Mouse (Mus musculus): ENCODE results near the gene Sh3kbp1. TPM values are rescaled to one million over a fixed set of nuclear protein-coding genes. Genes with fewer than 3 reads are reported as not detected.
A peak's percentile ranks its signal among the peaks of the same experiment; 100 is the strongest.
"Not testable (repeated sequence)": the region's sequence is repeated elsewhere in the genome, so short reads cannot be mapped to it uniquely, and the experiment has no call there.

Sh3kbp1 gene
- total RNA-seq (2021) = 10 to 100 TPM; 26.3 to 34.1 TPM
- long read RNA-seq, experiment 1, full-length matches to known transcripts = 22 of 34 reads
- long read RNA-seq, experiment 1, partial matches to known transcripts = 2 of 34 reads
- long read RNA-seq, experiment 1, other reads (novel, unspliced or antisense) = 10 of 34 reads
- long read RNA-seq, experiment 2, full-length matches to known transcripts = 14 of 22 reads
- long read RNA-seq, experiment 2, partial matches to known transcripts = 4 of 22 reads
- long read RNA-seq, experiment 2, other reads (novel, unspliced or antisense) = 4 of 22 reads

DNA sequence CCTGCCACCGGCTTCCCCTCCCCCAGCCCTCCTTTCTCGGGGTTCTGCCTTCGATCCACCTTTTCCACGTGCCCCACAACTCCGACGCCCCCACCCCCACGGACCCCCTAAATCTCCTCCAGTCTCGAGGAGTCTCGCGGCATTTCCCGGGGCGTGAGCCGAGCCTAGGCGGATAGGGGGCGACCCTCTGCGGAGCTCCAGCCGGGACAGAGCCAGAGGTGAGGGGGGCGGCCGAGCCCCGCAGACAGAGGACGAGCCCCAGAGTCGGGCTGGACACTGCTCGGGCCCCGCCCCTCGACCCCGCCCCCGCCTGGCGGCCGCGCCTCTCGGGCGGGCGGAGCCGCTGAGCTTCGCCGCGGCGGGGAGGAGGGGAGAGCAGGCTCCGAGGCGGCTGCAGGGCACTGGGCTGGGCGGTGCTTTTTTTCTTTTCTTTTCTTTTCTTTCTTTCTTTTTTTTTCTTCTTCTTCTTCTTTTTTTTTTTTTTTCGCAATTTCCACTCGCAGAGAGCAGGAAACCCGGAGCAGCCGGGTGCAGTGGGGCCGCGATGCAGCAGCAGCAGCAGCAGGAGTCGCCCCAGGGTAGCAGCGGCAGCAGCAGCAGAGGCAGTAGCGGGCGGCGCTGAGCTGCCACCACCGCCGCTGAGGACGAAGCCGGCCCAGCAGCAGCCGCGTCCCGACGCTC is at the start of gene Sh3kbp1:
Gene Sh3kbp1, plus strand, starts transcription at position 366 of the 681 bp plus-strand sequence.
- peak; percentile 75 for DNase-seq

DNA sequence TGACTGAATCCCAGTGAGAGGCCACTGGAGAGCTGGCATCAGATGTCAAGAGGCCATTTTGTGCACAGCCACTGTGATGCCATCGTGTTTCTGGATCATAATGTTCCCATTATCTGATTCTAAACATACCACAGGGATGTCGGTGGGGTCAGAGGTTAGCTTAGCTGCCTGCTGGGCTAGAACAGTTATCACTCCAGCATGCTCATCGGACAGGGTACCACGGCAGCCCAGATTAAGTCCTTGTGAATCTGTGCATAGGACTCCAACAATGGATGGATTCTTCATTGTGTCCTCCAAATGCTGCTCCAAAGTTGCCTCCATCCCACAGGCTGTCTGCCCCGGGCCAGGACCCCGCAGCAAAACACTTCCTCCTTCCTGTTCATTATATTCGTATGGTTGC is 42.3 kb upstream of the Sh3kbp1 start:
- DNase-seq = not testable (repeated sequence)

DNA sequence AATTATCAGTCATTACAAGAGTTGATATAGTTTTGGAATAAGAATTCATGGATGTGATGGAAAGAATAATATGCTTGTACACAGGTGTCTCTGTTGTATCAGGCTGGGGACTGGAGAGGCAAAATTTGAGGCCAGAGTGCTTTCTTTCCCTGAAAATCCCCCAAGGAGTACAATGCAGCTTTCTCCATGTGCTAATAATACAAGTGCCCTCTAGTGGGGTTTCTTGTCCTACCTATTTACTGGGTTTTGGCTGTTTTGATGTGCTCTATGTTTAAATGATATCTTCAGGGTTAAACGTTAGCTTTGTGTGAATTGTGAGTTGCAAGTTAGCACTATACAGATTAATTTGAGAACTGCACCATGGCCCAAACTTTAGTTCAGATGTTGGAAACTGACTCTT is 35.4 kb upstream of the Sh3kbp1 start:
- DNase-seq = no peak

DNA sequence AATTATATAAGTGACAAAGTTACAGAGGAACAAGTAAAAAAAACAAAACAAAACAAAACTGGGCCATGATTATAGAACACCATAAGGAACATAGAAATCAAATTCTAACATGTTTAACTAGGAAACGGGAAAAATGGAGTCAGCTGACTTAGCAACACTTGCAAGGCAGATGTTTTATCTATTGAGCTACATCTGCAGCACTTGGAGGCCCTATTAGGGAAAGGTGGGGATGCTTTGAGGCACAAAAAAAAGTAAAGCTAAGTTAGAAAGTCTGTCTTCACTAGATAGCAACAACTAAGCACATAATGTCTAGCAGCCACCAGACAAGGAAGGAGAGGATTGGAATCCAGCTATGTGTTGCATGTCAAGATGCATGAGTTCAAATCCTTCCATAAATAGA is 29.6 kb upstream of the Sh3kbp1 start:
- no peak for DNase-seq

DNA sequence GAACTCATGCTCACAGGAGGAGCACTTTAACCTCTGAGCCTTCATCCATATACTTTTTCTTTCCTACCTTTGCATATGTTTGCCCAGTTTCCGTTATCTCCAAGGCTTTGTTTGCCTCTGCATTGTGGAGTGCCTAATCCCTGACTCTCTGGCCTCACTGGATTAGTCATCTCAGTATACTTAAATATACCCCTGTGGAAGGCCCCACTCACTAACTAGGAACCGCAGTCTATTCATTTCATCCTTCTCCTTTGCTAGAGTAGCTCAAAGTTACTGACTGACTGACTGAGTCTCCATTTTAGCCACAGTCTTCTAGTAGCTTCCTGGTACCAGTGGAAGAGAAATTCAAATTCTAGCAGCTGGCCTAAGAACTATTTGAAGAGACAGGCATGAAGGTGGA is 22.2 kb upstream of the Sh3kbp1 start:
- no peak for DNase-seq

DNA sequence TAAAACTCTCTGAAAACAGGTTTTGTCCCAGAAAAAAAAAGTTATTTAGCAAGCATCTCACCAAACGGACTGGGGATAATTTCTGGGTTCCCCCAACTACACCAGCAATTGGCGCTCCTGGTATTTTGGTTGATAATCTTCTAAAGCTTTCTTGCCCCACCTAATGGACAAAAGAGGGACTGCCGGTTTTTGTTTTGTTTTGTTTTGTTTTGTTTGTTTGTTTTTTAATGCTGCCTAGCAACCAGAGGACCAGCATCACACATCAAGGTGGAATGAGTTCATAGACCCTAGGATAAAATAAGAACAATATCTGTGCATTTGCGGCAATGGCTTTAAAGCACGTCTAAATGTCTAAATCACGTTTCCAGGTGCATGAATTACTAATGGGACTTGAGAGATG is 20.1 kb upstream of the Sh3kbp1 start:
- peak; percentile 7 for DNase-seq

DNA sequence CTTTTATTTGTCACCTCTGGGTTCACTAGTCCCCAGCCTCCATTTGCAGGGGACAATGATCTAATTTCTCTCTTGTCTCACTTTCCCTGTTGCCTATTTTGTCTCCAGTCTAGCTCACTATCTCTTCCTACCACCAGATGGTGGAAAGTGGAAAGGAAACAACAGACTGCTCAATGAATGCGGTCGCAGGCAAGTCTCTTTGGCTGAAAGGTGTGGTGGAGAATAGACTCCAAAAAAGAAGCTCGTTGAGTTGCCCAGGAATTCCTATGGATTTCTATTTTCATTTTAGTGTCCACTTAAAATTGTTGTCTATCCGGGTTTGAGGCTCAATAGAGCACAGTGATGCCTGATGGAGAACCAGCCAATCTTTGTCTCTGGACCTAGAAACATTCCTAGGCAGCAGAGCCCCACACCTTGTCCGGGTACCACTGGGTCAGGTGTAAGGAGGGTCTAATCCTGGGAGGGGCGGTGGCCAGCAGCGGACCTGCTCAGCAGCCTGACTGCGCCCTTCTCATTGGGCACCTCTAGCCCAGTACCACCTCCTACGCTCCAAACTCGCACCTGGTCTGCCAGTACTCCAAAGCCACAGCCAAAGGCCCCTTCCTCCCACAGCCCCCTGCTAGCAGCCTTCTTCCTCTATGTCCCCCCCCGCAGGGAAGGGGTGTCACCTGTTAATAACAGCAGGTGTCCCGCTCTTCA is 715 bp upstream of the Sh3kbp1 start:
- no peak for DNase-seq

DNA sequence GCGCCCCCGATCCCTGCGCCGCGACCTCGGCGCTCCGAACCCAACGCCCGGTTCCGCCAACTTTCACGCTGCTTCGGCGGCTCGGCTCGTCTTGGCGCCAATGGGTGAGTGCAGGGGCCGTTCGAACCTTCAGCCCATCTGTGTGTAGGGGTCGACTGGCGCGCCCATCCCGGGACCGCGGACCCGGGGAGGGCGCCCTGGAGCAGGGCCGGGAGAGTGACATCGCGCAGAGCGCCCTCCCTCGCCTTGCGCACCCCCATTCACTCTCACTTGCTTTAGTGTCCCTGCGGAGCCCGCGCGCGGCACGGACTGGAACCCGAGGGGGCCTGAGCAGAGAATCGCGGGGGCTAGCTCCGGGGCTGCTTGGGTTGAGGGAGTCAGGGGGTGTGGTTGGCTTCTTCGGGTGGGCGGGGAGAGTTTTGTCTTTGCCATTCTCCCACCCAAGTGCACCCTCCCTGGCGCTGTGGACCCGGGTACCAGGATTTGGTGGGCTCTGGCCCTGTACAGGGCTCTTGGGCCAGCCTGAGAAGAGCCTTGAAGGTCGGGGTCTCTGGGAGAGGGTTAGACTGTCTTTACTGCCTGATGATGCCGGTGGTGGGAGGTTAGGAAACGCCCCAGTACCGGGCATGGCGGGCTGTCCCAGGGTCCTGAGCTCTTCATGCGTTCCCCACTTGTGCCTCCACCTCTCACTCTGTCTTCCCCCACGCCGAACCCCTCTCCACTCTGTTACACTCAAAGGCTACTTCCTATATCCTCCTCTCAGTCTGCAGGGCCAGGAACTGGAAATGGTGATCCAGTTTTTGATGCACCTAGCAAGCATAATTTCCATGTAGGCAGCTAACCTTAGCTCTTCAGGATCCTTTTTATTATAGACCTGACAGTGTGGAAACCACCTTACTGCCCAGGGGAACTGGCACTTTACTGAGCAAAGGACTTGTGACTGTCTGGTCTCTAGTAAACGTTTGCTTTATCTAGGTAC is 805 bp downstream of the Sh3kbp1 start:
- DNase-seq = peak; percentile 28

DNA sequence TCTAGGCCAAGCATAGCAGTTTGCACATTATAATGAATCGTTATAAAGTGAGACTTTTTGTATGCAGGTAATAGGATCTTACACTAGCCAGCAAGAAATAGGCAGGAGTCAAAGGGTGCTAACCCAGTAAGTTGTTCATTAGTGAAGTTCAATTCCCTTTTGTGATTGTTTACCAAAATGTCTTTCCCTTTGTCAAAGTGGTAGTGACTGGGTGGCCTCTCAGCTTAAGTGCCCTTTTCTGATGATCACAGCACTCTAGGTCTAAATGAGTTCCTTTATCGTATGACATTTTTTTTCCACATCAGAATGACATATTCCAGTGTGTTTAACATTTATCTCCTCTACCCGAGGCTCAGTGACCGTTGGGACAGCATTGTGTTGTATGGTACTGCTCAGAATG is 1.6 kb downstream of the Sh3kbp1 start:
- no peak for DNase-seq

DNA sequence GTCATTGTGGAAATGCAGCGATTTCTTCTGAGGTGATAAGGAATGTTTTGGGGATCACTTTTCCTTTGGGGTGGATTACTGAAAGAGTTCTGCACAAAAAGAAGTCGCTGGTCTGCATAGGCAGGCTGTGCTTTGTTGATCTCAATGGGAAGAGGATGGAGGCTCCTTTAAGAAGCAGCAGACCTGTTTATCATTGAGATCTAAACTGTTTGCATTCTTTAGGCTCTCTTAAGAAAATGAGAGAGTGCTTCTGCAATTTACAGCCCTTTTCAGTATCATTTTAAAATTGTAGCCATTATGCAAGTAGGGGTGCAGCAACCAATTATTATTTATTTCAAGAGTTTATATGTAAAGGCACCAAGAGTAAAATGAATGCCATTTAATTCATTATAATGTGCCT is 2.1 kb downstream of the Sh3kbp1 start:
- no peak for DNase-seq

DNA sequence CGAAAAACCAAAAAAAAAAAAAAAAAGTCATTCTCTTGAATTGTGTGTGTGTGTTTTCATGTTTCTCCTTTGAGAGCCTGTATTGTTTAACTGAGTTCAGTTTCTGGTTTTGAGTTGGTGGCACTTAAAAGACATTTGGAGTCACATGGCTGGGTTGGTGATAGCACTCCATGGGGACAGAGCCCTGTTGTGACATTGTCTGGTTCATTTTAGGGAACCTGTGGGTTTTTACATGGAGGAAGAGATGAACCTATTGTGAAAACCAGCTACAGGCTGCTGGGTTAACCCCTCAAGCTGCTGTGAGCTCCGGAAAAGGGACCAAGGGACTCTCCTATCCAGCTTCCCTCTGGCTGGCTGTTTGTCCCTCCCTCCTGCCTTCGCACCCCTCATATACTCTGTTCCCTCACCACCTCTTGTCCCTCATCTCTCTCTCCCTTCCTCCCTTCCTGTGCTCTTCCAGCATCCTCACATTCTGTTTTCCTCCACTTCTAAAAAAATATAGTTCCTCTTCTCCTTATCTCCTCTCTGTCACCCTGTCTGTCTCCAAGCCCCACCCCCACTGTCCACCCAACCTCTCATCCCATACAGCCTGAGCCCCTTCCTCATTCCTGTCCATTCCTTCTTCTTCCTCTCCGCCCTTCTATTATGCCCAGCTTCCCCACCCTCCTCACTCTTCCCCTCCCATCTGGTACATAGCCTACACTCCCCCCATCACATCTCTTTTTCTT is 11.6 kb downstream of the Sh3kbp1 start:
- DNase-seq = no peak

DNA sequence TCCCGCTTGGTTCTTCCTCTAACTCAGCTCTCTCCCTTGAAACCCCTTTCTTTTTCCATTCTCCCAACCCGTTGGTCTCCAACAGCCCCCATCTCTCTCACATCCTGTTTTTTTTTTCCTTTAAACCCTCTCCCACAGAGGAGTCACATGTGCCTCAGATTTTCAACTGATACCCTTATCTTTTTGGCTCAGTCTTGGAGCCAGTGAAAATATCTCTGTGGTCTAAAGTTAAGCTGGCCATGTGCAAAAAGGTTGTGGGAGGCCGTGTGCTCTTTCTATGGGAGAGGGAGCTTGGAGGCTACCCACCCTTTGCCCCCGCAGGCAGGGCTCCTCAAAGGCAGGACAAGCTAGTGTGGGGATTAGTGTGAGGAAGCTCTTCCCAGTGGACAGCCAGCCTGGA is 12.9 kb downstream of the Sh3kbp1 start:
- no peak for DNase-seq

DNA sequence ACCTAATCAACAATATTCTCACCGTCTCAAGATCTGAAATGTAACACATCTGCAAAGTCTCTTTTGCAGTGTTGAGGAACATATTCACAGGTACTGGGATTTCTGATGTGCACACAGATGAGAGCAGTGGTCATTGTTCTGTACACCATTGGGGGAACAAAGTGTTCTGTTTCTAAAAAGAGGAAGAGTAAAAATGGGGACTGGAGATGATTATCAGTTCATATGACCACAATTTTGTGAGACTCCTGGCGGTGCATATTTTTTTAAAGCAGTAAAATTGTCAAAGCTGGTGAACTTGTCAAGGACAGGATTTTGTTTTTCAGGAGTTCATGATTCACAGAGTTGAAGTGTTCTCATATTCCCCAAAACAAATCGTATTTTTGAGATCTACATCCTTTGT is 18.2 kb downstream of the Sh3kbp1 start:
- DNase-seq = no peak

DNA sequence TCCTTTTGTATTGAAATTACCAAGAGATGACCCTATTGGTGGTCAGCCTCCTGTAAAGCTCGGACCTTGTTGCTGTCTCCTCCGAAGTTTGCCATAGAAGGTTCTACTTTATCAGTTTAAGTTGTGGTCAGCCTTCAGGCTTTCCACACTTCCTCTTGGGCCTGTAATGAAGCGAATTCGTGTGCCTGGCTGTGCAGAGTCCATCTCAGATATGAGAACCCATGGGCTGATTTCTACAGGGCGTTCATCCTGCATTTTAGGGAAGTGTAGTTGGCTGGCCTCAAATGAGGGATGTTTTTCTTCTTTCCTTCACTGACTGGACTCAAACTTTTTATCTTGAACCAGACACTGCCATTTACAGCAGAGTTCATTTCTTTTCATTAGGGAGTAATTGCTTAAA is 20.5 kb downstream of the Sh3kbp1 start:
- DNase-seq = no peak

DNA sequence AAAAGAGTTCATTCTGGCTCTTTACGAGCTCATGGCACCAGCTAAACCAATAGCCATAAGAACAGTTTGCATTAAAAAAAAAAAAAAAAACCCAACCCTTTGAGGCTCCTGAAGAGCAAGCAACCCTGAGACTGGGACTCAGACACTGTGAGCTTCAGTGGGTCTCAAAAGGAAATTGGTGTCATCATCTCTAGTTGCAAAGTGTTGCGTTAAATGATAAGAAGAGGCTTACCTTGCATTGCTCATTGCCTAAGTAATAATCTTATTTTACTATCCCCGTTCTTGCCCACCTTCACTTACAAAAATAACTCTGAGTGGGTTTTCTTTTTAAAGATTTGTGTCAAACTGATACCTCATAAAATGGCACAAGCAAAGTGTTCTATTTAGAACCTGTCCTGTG is 21.5 kb downstream of the Sh3kbp1 start:
- DNase-seq = no peak

DNA sequence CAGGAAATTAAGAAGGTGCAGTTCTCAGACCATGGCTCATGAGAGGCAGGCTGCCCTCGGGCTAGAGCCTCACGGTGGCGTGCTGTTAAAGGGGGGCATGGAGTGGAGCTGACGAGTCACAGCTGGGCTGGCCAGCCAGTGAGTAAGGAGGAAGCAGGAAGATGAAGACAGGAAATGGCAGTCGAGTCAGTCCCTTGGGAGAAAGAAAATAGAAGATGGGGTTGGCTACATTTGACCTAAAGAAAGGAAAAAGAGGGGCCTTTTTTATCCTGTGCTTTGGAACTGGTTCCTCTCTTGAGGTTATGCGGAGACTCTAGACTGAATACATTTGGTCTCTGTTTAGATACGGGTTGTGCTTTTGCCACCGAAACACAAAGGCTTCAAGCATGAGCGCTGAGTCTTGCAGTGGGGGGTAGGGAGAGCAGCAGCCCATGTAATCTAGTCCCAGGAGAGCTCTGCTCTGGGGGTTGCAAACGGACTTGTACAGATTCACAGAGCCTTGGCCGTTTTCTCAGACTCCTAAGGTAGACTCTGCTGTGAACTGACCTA is 23.1 kb downstream of the Sh3kbp1 start:
- DNase-seq = no peak

DNA sequence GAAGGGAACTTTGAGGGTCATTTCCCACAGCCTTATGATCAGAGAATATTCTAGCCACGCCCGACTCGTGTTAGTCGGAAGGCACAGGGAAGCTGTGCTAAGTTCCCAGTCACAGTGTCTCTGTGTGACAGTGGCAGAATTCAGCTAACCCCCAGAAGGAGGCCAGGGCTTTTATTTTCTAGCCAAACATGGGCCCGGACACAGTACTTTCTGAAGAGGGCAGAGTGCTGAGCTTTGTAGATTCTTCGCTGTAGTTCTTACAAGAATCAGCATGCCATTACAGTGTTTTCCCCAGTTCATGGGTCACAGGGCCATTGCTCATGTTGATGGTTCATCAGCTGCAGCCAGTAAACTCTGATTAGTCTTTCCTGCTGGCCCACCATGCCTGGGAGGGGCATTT is 23.7 kb downstream of the Sh3kbp1 start:
- no peak for DNase-seq

DNA sequence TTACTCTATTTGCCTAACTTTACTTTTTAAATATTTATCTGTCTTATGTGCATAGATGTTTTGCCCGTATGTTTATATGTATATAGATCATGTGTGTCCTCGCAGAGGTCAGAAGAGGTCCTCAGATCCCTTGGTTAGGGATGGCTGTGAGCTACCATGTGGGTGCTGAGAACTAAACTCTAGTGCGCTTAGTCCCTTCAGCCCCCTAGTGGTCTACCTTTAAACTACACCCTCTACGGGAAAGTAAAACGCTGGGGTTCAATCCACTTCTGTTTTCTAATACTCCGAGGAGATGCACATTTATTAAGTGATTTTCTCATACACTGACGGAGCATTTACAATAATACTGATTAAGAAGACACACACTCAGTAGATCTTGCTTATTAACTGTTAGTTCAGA is 44.3 kb downstream of the Sh3kbp1 start:
- DNase-seq = no peak

DNA sequence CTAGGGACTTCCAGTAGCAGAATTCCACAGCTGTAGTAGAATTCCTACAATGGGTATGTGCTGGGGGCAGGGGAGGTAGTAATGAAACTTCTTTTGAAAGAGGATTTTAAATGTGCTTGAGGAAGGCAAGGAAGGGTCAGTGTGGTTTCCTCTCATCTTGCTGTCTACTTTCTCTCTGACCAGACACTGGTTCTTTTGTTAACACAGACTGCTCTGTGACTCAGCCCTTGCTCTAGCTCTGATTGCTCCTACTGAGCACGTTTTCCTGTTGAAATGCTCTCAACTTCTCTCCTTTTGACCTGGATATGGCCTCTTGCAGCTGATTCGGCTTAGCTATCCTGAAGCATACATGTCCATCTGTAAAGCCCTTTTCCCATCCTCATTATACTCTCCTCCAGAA is 45.4 kb downstream of the Sh3kbp1 start:
- no peak for DNase-seq

DNA sequence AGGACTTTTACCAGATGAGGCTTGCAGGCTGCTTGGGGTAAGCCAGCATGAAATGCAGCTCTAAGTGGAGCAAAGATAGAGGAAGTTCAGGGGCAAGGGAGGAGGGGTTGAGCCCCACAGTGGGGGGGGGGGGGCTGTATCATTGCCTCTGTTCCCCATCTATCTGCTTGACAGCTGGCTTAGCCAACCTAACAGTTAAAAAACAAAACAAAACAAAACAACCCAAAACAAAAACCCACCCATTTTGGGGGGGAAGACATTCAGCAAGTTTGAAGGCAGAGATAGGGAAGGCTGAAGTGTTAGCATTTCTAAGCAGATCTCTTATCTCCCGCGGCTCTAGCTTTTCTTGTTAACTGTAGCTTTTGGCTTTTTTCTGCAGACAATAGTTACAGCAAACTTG is 49.2 kb downstream of the Sh3kbp1 start:
- no peak for DNase-seq

DNA sequence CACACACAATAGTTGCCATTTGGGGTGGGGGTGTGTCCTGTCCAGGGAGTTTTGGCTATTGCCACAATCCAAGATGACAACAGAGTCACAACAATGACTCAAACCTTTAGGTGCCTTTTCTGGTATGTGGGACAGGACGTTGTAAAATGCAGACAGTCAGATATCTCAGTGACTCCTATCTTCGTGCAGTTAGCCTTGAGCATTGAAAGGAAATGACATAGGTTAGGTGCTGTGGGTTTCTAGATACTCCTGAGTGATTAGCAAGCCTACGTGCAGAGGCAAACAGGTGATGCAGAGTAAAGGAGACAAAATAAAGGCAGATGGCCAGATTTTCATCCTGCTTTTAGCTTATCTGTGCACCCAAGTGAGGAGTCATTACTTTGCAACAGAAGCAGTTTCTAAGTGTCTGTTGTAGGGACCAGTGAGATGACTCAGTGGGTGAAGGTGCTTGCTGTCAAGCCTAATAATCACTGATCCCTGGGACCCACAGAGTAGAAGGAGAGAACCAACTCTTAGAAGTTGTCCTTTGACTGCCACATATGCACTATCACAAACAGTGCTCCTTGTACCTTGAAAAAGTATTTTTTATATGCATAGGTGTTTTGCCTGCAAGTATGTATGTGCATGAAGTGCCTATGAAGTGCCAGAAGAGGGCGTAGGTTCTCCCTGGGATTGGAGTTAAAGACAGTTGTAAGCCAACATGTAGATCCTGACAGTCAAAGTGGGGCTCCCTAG is 50.7 kb downstream of the Sh3kbp1 start:
- no peak for DNase-seq

Measured in gastrocnemius, postnatal 10 days (tissue).